Mouse (Mus musculus): ENCODE results near the gene Tln1. TPM values are rescaled to one million over a fixed set of nuclear protein-coding genes. Genes with fewer than 3 reads are reported as not detected.
A peak's percentile ranks its signal among the peaks of the same experiment; 100 is the strongest.

Gene Tln1
- polyA plus RNA-seq, 1 experiment from 2014 or later, result 112 TPM

GRCm38 (mm10) chr4:43579256-43579655 is 16.8 kb upstream of the Tln1 start:
- ChIA-PET POLR2A (interaction anchor here (1.0 to 2.0 kb wide), 4 partner anchors 14 to 81 kb away, joined by 3 to 9 read pairs (median 6); partner anchors contain the start of gene Creb3), CTCF (interaction anchor here (1.5 to 1.8 kb wide), 2 partner anchors 16 to 35 kb away, joined by 3 to 4 read pairs; no protein-coding TSS in a partner anchor)
- no peak for DNase-seq (ENCODE audit: low read depth, low spot score)
- TF ChIP-seq CTCF (IDR thresholded peaks at IDR 0.05), result no peak
- no peak for ATAC-seq
- in situ Hi-C loops (cut with MboI; ENCODE audit: low pct_unique_long_range_greater_than_20kb), result no loop called here
- H3K27me3 ChIP-seq, result no peaks in the 10 kb centered on the region

DNA sequence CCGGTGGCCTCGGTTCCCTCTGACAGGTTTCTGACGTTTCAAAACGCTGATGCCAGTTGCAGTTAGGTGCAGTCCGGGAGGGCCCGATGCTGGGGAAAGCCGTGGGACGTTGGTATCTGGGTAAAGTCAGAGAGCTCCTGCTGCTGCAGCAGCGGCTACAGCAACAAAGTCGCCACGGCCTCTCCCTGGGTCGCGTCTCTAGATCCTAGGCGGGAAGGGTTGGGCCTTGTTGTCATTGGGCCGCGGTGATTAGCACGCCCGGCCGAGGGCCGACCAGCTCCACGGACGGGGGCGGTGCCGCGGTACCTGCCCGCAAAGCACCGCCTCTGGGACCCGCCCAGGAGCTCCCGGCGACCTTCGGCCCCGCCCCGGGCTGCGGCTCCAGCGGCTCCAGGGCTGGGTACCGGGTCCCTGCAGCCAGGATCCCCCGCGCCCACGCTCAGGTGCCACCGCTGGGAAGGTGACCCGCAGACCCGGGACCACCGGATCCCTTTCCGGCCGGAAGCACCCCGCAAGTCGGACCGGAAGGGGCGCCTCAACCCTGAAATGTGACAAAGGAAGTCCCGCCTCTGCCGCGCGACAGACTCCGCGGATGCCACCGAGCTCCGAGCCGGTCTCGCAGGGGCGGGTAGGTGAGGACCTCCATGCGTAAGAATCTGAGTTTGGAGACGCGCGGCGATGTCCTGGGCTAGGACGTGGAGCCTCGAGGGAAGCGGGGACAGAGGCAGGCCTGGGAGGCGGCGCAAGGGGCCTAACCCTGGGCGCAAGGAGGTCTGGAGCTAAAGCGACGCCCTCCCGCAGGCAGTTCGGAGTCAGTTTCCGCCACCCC is 16.1 kb upstream of the Tln1 start, which contains the start of the genes Rgp1 and Gba2:
TSS of gene Rgp1 (plus strand) at position 340 of the 829 bp plus-strand sequence.
TSS of gene Gba2 (minus strand) at position 498 of the 829 bp plus-strand sequence.
- no peak for TF ChIP-seq CTCF (IDR thresholded peaks at IDR 0.05)
- CTCF ChIA-PET, result interaction anchor here (1.5 to 1.8 kb wide), 2 partner anchors 15 to 34 kb away, joined by 3 to 4 read pairs; no protein-coding TSS in a partner anchor
- H3K27me3 ChIP-seq, result no peaks in the 10 kb centered on the region
- in situ Hi-C loops (cut with MboI; ENCODE audit: low pct_unique_long_range_greater_than_20kb), result no loop called here
- peak; percentile 91 for ATAC-seq
- peak; percentile 42 for DNase-seq (ENCODE audit: low read depth, low spot score)
- POLR2A ChIA-PET, result interaction anchor here (1.0 to 2.0 kb wide), 4 partner anchors 13 to 80 kb away, joined by 3 to 9 read pairs (median 6); partner anchors contain the start of gene Creb3

GRCm38 (mm10) chr4:43577237-43577881 is 14.9 kb upstream of the Tln1 start:
- no peaks in the 10 kb centered on the region for H3K27me3 ChIP-seq
- ChIA-PET POLR2A (interaction anchor here (1.1 to 2.0 kb wide), 2 partner anchors 10 to 12 kb away, joined by 4 to 9 read pairs; no protein-coding TSS in a partner anchor), CTCF (interaction anchor here (1.2 to 1.6 kb wide), 2 partner anchors 10 to 12 kb away, joined by 3 to 8 read pairs; no protein-coding TSS in a partner anchor)
- DNase-seq (ENCODE audit: low read depth, low spot score) (no peak), ATAC-seq (no peak)
- no peak for TF ChIP-seq CTCF (IDR thresholded peaks at IDR 0.05)
- in situ Hi-C loops (cut with MboI; ENCODE audit: low pct_unique_long_range_greater_than_20kb), result no loop called here

- H3K27me3 ChIP-seq, result no peaks in the 10 kb centered on the region
- in situ Hi-C loops (cut with MboI; ENCODE audit: low pct_unique_long_range_greater_than_20kb), result no loop called here
Observed at GRCm38 (mm10) chr4:43575356-43575755, 12.9 kb upstream of the Tln1 start.

GRCm38 (mm10) chr4:43573561-43573960 is 11.1 kb upstream of the Tln1 start:
- POLR2A ChIA-PET, result no interaction called here
- in situ Hi-C loops (cut with MboI; ENCODE audit: low pct_unique_long_range_greater_than_20kb), result no loop called here
- CTCF ChIA-PET, result no interaction called here
- DNase-seq (ENCODE audit: low read depth, low spot score) (no peak), ATAC-seq (no peak)
- H3K27me3 ChIP-seq, result no peaks in the 10 kb centered on the region
- TF ChIP-seq CTCF (IDR thresholded peaks at IDR 0.05), result no peak

More at GRCm38 (mm10) chr4:43575356-43575755, 12.9 kb upstream of the Tln1 start:
- no peak for TF ChIP-seq CTCF (IDR thresholded peaks at IDR 0.05)
- no peak for ATAC-seq
- POLR2A ChIA-PET, result interaction anchor here (1.3 kb wide), 1 partner anchor 10 kb away, joined by 5 read pairs; no protein-coding TSS in a partner anchor
- CTCF ChIA-PET, result interaction anchor here (1.5 kb wide), 1 partner anchor 10 kb away, joined by 4 read pairs; no protein-coding TSS in a partner anchor
- no peak for DNase-seq (ENCODE audit: low read depth, low spot score)

DNA sequence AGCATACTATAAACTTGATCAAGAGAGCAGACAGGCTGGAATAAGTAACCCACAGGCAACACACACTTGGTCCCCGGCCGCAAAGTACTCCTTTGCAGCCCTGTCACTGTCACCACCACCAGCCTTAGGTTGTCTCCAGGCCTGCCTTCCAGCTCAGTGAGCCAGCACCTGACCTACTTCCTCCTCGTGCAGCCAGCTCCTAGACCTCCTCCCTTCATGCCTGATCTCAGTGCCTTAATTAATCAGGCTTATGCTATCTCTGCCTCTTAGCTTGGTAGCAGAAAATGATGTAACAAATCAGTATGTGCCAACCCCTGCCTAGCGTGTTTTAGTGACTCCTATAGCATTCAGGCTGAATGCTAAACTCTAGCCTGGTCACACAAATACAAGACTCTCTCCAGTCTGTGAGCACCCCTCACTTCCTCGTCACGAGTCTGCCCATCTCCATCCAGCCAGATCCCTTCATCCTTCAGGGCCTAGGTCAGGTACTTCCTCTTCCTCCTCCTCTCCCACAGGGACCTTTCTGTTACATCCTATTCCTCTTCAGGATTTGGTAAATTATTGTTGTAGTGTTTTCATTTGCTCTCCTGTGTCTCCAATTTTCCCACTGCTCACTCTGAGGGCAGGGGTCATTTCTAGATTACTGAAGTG is 9.0 kb upstream of the Tln1 start:
- no peak for DNase-seq (ENCODE audit: low read depth, low spot score)

DNA sequence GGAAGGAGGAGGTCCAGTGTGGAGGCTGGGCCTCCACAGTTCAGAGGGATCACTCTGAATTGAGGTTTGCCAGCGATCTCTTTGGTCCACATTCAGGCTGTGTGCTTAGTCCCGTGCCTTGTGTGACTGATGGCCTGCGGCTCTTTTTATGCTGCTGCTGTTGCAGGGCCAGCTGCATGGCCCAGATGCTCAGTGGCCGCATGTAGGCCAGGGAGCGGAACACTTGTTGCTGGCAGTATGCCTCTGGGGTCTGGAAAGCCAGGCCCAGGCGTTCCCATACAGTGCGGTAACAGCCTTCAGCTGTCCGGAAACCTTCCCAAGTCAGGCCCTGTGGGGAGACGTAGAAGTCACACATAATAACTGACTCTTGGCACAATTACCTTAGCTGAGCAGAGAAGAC is 4.6 kb upstream of the Tln1 start:
- H3K27me3 ChIP-seq, result no peaks in the 10 kb centered on the region
- in situ Hi-C loops (cut with MboI; ENCODE audit: low pct_unique_long_range_greater_than_20kb), result no loop called here
- ChIA-PET POLR2A (interaction anchor here (1.6 kb wide), 1 partner anchor 10 kb away, joined by 4 read pairs; no protein-coding TSS in a partner anchor), CTCF (interaction anchor here (1.3 to 1.5 kb wide), 2 partner anchors 10 to 36 kb away, joined by 3 read pairs; no protein-coding TSS in a partner anchor)
- no peak for TF ChIP-seq CTCF (IDR thresholded peaks at IDR 0.05)
- ATAC-seq, result no peak
- no peak for DNase-seq (ENCODE audit: low read depth, low spot score)

More for the DNA sequence above, 9.0 kb upstream of the Tln1 start:
- H3K27me3 ChIP-seq, result no peaks in the 10 kb centered on the region
- ATAC-seq, result no peak
- in situ Hi-C loops (cut with MboI; ENCODE audit: low pct_unique_long_range_greater_than_20kb), result no loop called here
- no peak for TF ChIP-seq CTCF (IDR thresholded peaks at IDR 0.05)
- CTCF ChIA-PET, result no interaction called here
- POLR2A ChIA-PET, result no interaction called here

DNA sequence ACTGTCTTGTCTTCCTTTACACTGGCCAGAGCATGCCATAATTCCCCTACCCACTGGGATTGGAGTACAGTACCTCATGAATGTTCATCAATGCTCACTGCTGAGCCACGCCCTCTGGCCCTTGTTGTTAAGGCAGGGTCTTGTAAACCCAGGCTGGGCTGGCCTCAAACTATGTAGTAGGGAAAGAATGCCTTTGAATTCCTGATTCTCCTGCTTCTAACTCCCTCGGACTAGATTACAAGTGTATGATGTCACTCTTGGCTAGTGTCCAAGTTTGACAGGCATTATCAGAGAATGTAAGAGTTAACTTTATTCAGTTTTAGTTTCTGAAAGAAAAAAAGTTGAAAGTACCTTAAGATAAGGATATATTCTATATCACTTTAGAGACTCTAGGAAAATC is 1.7 kb upstream of the Tln1 start:
- CTCF ChIA-PET, result interaction anchor here (1.1 kb wide), 1 partner anchor 15 kb away, joined by 3 read pairs; the partner anchor contains the start of genes Gba2 and Rgp1
- in situ Hi-C loops (cut with MboI; ENCODE audit: low pct_unique_long_range_greater_than_20kb), result no loop called here
- ATAC-seq, result no peak
- POLR2A ChIA-PET, result no interaction called here
- no peak for TF ChIP-seq CTCF (IDR thresholded peaks at IDR 0.05)
- no peak for DNase-seq (ENCODE audit: low read depth, low spot score)
- no peaks in the 10 kb centered on the region for H3K27me3 ChIP-seq

DNA sequence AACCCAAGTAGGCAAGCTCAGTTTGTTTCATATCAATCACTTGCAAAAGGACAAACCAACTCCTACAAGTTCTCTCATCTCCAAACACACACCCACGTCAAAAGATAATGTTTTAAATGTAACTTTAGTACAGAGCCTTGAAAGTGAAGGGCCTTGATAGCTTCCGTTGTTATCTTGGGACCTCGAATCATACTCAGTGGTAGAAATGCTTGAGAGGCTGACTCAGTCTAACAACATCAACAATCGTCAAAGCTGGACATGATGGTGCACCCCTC is 1.0 kb upstream of the Tln1 start:
- ATAC-seq (no peak), DNase-seq (ENCODE audit: low read depth, low spot score) (no peak)
- H3K27me3 ChIP-seq, result no peaks in the 10 kb centered on the region
- POLR2A ChIA-PET, result interaction anchor here (0.7 to 1.8 kb wide), 2 partner anchors 16 to 150 kb away, joined by 3 to 4 read pairs; no protein-coding TSS in a partner anchor
- no peak for TF ChIP-seq CTCF (IDR thresholded peaks at IDR 0.05)
- CTCF ChIA-PET, result interaction anchor here (0.8 to 1.1 kb wide), 3 partner anchors 15 to 108 kb away, joined by 3 read pairs; partner anchors contain the start of genes Gba2 and Rgp1
- in situ Hi-C loops (cut with MboI; ENCODE audit: low pct_unique_long_range_greater_than_20kb), result no loop called here
